Mouse (Mus musculus) hindbrain, embryonic 10.5 days (tissue): Measurements from ENCODE around the gene Ftsj1. TPM values are rescaled to one million over a fixed set of nuclear protein-coding genes. Genes with fewer than 3 reads are reported as not detected.

Experiments
- polyA plus RNA-seq: library from polyadenylated mRNA; unstranded; fragments of >200 nt; fragmentation: Nextera tagmentation; extraction: Ambion mirVana; gene quantifications from 2 replicates; pipeline ENCODE4 v1.2.1, GENCODE M21; 2016

Ftsj1 gene
- polyA plus RNA-seq, 1 experiment from 2014 or later: 48.9 TPM

Other genes with a start within 250 kb of the Ftsj1 start
- gene Glod5, start 233.9 kb downstream of the Ftsj1 start, polyA plus RNA-seq: not detected in 2 replicates
- gene Suv39h1, start 177.6 kb downstream of the Ftsj1 start, polyA plus RNA-seq: 74.9 and 90.9 TPM in 2 replicates
- gene Was, start 161.9 kb downstream of the Ftsj1 start, polyA plus RNA-seq: 0.15 and 0.24 TPM in 2 replicates
- 25.8 and 26.7 TPM in 2 replicates for gene Wdr13, start 119.5 kb downstream of the Ftsj1 start, polyA plus RNA-seq
- gene Rbm3, start 106.5 kb downstream of the Ftsj1 start, polyA plus RNA-seq: 402 and 425 TPM in 2 replicates
- gene Tbc1d25, start 76.2 kb downstream of the Ftsj1 start, polyA plus RNA-seq: 10.0 and 12.1 TPM in 2 replicates
- 37.4 and 40.3 TPM in 2 replicates for gene Ebp, start 58.9 kb downstream of the Ftsj1 start, polyA plus RNA-seq
- gene Porcn, start 45.9 kb downstream of the Ftsj1 start, polyA plus RNA-seq: 15.1 and 22.6 TPM in 2 replicates
- 4.7 and 6.1 TPM in 2 replicates for gene Slc38a5, start 18.7 kb upstream of the Ftsj1 start, polyA plus RNA-seq
- not detected in 2 replicates for gene Ssxb10, start 75.0 kb upstream of the Ftsj1 start, polyA plus RNA-seq
- not detected in 2 replicates for gene Ssxb9, start 114.6 kb upstream of the Ftsj1 start, polyA plus RNA-seq
- gene Ssxb1, start 160.9 kb upstream of the Ftsj1 start, polyA plus RNA-seq: not detected in 2 replicates
- not detected in 2 replicates for gene Ssxb2, start 209.3 kb upstream of the Ftsj1 start, polyA plus RNA-seq